Mouse (Mus musculus) retina, postnatal 1 day (tissue): Measurements from ENCODE around the gene Robo3.

Source experiments
- DNase-seq: peaks from one replicate; pipeline ENCODE4 v3.0.0-alpha.2; 2012

The Robo3 gene

GRCm38 (mm10) chr9:37432720-37433421 lies at the start of gene Robo3:
TSS of gene Robo3 (minus strand) at chr9:37433246.
- DNase-seq: peak; percentile 60

DNA sequence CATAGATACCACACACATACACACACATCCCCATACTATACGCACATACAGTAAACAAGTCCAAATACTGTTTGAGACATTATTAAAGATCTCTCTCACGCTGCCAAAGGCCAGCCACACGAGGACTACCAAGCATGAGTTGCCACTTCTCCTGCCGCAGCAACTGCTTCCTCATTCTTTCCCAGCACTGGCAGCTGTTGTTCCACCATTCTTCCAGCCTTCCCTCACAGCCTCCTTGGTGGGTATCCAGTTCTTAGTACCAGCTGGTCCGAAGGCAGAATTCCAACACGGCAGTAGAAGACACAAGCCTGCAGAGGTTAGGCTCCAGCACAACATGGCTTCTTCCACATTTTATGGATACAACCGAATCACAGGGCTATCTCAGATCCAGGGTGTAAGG lies 41.9 kb upstream of the Robo3 start:
- no peak for DNase-seq

DNA sequence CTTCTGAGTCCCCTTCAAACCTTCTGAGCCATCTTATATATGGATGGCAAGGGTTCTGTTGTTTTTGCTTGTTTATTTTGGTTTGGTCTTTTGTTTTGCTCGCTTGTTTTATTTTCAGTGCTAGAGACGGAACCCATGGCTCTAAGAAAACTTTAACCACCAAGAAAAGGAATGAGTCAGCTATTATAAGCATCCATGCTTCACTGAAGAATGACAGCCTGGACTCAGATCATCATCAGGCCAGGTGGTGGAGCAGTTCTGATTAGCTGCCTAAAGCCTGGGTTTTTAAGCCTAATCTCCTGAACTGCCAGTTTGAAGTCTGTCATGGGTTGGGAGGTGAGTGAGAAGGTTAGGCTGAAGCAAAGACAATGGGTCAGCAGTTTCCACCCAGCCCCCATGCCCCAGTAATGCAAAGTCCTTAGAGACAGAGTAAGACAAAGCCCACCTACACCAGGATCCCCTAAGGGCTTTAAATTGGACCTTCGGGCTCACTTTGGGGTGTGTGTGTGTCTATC lies 40.6 kb upstream of the Robo3 start:
- peak; percentile 56 for DNase-seq

GRCm38 (mm10) chr9:37462764-37463163 lies 29.7 kb upstream of the Robo3 start:
- peak; percentile 77 for DNase-seq

DNA sequence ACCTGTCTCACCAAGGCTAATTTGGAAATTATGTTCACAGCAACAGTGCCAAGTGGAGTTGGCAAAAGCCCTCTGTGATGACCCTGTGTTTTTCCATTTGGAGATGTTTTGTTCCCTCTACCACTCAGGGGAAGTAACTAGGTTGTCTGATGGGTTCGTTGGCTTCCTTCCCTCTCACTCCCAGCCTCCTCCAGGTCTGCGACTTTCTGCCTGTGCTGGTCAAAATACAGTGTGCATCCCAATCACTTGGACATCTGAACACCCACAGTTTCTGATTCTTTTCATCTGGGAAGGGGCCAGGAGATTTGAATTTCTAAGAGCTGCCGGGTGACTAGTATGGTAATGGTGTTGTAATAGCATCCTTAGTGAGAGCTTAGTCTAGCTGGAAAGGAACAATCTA lies 28.5 kb upstream of the Robo3 start:
- DNase-seq: no peak

GRCm38 (mm10) chr9:37460961-37461340 lies 27.9 kb upstream of the Robo3 start:
- no peak for DNase-seq

DNA sequence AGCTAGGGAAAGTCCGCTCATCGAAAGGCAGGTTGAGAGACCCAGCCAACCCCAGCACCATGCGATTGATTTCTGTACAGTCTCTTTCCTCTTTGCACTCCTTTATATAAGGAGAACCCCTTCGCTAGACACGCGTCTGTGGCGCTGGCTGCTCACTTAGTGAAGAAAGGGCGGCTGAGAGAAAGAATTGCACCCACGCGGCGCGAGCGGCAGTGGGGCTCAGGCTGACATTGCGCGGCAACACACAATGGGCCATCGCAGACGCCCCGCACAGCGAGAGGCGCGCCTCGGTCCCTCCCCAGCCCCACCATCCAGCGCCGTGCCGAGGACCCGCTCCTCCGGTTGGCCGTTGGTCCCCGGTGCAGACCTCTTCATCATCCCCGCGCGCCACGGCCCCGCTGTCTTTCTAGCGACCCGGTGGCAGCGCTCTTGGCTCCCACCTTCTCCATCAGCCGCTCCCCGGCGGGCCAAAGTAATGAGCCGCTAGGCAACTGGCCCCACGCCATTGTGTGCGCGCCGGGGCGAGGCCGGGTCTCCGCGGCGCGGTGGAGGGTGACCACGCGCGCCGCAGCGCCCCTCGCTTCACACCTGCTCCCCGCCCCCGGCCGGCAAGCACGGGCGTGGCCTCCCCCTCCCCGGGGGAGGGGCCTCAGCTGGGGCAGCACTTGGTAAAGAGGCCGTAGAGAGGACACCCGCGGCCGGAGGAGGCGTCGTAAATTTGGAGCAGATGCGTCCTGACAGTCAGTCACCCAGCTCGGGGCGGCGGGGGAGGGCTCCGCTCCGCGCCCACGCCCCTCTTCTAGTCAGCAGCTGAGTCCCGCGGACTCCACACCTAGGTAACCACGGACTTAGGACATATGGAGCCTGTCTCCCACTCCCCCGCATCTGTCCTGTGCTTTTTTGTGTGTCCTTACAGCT lies 27.3 kb upstream of the Robo3 start:
- peak; percentile 84 for DNase-seq

DNA sequence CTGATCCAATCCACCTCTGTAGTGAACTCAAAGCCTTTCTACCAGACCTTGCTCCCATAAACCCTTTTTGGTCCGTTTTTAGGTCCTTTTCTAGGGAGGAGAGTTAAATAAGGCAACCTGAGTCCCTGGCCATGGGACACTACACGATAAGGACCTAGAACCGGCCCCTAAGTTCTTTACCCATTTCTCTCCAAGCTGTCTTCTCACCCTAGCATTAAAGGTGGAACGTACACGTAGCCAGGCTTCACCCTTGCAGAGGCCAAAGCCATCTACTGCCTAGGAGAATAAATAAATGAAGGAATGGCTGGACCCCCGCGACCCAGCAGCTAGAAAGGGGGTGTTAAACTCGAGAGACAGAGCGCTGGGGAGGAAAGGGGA lies 26.6 kb upstream of the Robo3 start:
- no peak for DNase-seq

DNA sequence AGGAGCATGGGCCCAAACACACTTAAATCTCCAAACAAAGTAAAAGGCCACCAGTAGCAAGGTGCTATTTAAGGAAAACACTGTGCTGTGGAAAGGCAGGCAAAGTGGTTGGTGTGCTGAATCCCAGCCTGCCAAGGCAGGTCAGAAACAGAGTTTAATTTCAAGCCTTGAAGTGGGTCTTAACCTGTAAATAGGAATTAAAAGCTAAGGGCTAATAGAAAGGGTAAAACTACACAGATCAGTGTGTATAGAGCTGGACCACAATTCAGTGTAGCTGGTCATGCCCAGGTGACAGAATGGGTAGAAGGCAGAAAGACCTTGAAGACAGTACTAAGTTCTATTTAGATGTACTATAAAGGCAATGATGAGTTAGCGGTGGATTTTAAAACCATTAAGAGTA lies 24.1 kb upstream of the Robo3 start:
- no peak for DNase-seq

DNA sequence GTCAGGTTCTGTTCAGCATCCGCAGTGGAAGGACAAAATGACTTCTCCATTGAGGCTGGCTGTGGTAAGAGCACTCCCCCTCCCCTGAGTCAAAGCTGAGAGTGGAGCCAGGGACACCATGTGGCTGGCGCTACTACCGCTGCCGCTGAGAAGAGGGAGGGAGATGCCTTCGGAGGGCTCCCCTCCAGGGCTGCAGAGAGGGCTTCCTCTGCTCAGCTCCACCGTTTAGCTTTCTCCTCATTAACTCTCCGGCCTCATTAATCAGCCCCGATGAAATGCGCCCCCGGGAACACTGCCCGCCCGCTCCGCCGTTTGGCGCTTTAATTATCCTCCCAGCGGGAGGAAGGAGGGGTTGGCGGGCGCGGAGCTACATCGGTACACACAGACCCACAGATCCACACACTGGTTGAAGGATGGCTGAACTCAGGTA lies 23.4 kb upstream of the Robo3 start:
- DNase-seq: peak; percentile 96

DNA sequence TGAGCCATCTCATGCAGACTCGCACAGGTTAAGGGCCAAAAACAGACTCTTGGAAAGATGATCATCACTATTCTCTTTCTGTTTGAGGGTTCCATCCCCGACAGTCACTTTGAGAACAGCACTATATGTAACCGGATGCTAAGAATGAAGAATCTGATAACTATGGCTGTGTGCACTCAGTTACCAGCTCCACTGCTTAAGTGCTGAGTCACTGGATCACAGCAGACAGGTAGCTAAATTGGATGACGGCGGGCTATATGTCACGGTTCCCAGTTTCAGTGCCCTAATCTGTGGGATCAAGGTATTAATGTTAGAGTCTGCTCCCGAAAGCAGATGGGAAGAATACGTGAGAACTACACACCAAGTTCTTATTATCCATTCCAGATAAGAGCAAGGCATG lies 22.8 kb upstream of the Robo3 start:
- no peak for DNase-seq

DNA sequence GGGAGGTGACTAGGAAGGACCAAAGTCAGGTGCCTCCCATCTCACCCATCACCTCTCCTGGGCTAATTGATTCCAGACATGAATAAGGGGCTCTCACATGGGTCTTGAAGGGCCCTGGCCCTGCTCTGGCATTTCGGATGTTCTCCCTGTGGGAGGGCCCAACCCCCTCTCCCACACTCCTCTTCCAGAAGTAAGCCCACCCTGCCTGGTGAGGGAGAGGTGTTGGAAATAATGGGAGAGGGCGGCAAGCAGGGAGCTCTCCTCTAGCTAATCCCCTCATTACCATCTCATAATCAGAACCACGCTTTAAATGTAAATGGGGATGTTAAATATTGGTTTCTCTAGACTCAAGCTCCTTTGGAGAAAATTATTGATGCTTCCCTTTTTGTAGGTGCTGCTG lies 21.9 kb upstream of the Robo3 start:
- DNase-seq: peak; percentile 25

GRCm38 (mm10) chr9:37454011-37454492 lies 21.0 kb upstream of the Robo3 start:
- peak; percentile 86 for DNase-seq

- peak; percentile 7 for DNase-seq
Observed at GRCm38 (mm10) chr9:37453328-37453727, 20.3 kb upstream of the Robo3 start.

- DNase-seq: peak; percentile 12
Observed at GRCm38 (mm10) chr9:37452401-37452800, 19.4 kb upstream of the Robo3 start.

DNA sequence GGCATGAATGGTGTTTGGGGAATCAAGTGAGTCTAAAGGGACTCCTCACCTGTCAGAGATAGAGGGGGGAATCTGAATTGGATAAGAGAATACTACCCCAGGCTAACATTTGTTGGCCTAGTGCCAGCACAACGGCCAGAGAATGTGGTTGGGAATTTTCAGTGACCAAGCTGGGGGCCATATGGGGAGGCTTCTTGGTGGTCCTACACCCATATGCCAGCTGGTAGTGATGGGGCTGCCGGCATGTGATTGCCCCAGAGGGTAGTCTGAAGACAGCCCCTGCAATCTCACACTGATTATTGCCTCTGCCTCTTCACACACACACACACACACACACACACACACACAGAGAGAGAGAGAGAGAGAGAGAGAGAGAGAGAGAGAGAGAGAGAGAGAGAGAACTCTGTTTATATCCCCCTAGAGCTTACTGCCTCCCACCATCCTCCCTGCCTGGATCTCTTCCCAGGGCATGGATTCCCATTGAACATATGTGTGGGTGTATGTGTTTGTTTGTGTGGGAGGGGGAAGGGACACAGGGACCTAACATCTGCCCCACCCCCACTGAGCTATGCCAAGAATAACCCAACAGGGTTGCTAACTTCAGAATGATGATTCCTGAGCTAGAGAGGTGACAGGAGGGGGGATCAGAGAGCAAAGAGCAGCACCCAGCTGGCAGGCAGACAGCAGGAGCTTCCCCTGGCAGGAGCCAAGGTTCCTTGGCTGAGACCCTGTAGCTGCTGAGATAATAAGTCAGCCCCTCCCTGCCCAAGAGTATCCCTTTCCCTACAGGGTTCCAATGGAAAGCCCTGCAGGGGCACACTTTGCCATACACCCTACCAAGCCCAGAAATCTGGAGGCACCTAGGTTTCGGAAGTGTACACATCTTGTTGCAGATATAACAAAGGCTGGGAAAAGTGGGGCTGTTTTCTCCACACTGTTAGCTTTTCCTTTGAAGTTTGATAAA lies 5.0 kb upstream of the Robo3 start:
- DNase-seq: peak; percentile 57

- DNase-seq: no peak
Observed at GRCm38 (mm10) chr9:37435616-37436015, 2.6 kb upstream of the Robo3 start.

- DNase-seq: peak; percentile 86
Observed at GRCm38 (mm10) chr9:37434932-37435331, 1.9 kb upstream of the Robo3 start.

- peak; percentile 26 for DNase-seq
Observed at GRCm38 (mm10) chr9:37433823-37434560, 946 bp upstream of the Robo3 start.

GRCm38 (mm10) chr9:37432026-37432666 lies 900 bp downstream of the Robo3 start:
- DNase-seq: peak; percentile 85

DNA sequence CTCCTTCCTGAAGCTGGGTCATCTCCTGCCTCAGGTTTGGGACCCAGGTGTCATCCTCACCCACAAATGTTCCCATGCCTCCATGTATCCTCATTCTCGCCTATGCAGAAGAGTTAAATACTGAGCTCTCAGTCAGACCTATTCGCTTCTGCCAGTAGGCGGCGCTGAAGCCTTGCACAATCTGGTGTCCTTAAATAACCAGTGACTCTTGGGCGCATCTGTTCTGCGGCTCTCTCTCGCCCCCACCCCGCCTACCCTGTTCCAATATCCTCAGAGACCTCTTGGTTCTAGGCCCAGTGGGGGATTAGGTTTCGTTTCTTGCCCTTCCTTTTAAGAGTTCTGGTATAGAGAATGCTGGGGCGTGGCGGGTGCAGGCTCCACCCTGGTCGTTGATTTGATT lies 2.5 kb downstream of the Robo3 start:
- DNase-seq: peak; percentile 94
